In the genomic region with DNA sequence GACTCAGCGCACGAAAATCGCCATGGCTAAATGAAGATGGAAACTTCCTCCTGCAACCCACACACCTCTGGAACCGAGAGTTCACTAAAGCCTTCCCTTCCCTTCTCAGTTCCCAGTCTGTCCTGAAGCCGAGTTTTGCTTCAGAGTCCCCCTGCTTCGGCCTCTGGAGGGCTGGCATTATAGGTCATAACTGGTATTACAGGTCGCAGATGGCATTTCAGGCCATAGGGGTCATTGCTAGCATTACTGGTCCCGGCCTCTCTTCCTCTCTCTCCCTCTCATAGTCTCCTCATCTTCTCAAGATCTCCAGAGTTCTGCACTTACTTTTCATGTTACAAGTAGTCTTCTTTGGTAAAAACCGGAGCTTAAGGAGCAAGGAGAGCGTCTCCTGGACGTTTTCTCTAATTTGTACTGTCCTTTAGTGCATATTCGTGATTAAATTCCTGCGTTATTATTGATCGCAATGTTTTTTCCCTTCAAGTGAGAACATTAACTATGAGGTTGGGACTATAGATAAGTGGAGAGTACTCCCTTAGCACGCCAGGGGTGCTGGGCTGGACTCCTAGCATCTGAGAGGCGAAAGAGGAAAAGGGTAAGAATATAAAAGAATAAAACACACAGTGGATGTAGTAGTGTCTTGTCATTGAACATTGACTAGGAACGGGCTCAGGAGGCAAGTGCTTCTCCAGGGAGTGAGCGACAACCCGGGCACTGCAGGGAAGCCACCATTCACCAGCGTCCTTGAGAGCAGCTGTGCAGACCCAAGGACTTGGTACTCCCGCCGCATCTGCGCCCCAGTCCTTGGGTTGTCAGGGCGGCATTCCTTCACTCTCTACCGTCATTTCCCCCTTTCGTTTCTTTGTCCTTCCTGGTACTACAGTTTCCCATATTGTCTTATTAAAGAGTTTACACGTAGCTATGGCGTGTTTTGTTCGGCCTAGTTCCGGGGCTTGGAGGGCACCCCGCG, we compare ENCODE assay signal across 7 mouse cellular contexts. TPM values are rescaled to one million over a fixed set of nuclear protein-coding genes. Genes with fewer than 3 reads are reported as not detected.
DNase-seq lines count a peak whose midpoint lies in the region; ATAC-seq lines count a peak whose summit lies in the region.

No protein-coding gene starts in this region.

- ATAC-seq in lung, embryonic 15.5 days (ENCODE audit: borderline replicate concordance, extremely low read depth, low FRiP score, low TSS enrichment), result peak; percentile 43
- peak; percentile 62 for ATAC-seq in forebrain, embryonic 14.5 days
- peak; percentile 28 for ATAC-seq in megakaryocyte-erythroid progenitor cell, adult 5-6 weeks (replicated peaks; ENCODE audit: low FRiP score, low TSS enrichment, poor library complexity, severe bottlenecking)
- peak; percentile 15; the same call in 1 of the 2 replicates for ATAC-seq in stomach, embryonic 15.5 days (ENCODE audit: insufficient read depth, low FRiP score, low read depth)

- peak overlapping the region; percentile 85 for H3K9ac ChIP-seq in lung, embryonic 15.5 days
- peak overlapping the region; percentile 92 for H3K9ac ChIP-seq in forebrain, embryonic 14.5 days (ENCODE audit: low read length)
- peak overlapping the region; percentile 49; the same call in 1 of the 2 replicates for H3K9ac ChIP-seq in stomach, embryonic 15.5 days

- WGBS in lung, embryonic 15.5 days, result 19% methylated on average over 32 of the region's 32 CpGs
- WGBS in forebrain, embryonic 14.5 days, result 14% methylated on average over 32 of the region's 32 CpGs
- WGBS in stomach, embryonic 15.5 days, result 20% methylated on average over 32 of the region's 32 CpGs

- no peak for DNase-seq in lung, adult 18-20 months
- DNase-seq in adrenal gland, postnatal 10 days, result peak; percentile 63
- no peak for DNase-seq in forebrain, embryonic 14.5 days (ENCODE audit: low spot score)
- peak; percentile 61 for DNase-seq in kidney, postnatal 10 days

- H3K4me3 ChIP-seq in lung, embryonic 15.5 days, result peak overlapping the region; percentile 81
- H3K4me3 ChIP-seq in forebrain, embryonic 14.5 days (ENCODE audit: low read depth, low read length), result peak overlapping the region; percentile 80
- H3K4me3 ChIP-seq in stomach, embryonic 15.5 days (replicated peaks), result peak overlapping the region; percentile 69

- H3K4me1 ChIP-seq in lung, embryonic 15.5 days, result peaks cover 40% of the 10 kb centered on the region
- H3K4me1 ChIP-seq in forebrain, embryonic 14.5 days (ENCODE audit: control insufficient read depth, insufficient read depth, low read length), result peaks cover 14% of the 10 kb centered on the region; the same call in 1 of the 2 replicates
- H3K4me1 ChIP-seq in stomach, embryonic 15.5 days, result peaks cover 5% of the 10 kb centered on the region

- H3K27me3 ChIP-seq in lung, embryonic 15.5 days, result no peaks in the 10 kb centered on the region
- no peaks in the 10 kb centered on the region for H3K27me3 ChIP-seq in forebrain, embryonic 14.5 days (replicated peaks; ENCODE audit: control insufficient read depth, insufficient read depth, low read length)
- no peaks in the 10 kb centered on the region for H3K27me3 ChIP-seq in stomach, embryonic 15.5 days (replicated peaks)

- H3K4me2 ChIP-seq in lung, embryonic 15.5 days, result peak overlapping the region; percentile 79
- peak overlapping the region; percentile 74 for H3K4me2 ChIP-seq in forebrain, embryonic 14.5 days (ENCODE audit: low read length)
- H3K4me2 ChIP-seq in stomach, embryonic 15.5 days, result peak overlapping the region; percentile 73

- no peaks in the 10 kb centered on the region for H3K36me3 ChIP-seq in lung, embryonic 15.5 days
- no peaks in the 10 kb centered on the region for H3K36me3 ChIP-seq in forebrain, embryonic 14.5 days (ENCODE audit: control insufficient read depth, insufficient read depth, low read length)
- no peaks in the 10 kb centered on the region for H3K36me3 ChIP-seq in stomach, embryonic 15.5 days

- peak overlapping the region; percentile 90 for H3K27ac ChIP-seq in lung, embryonic 15.5 days
- H3K27ac ChIP-seq in forebrain, embryonic 14.5 days (ENCODE audit: low read depth, low read length), result peak overlapping the region; percentile 72
- peak overlapping the region; percentile 78 for H3K27ac ChIP-seq in stomach, embryonic 15.5 days

- no peaks in the 10 kb centered on the region for H3K9me3 ChIP-seq in lung, embryonic 15.5 days
- H3K9me3 ChIP-seq in forebrain, embryonic 14.5 days (replicated peaks; ENCODE audit: control insufficient read depth, low read length), result no peaks in the 10 kb centered on the region
- H3K9me3 ChIP-seq in stomach, embryonic 15.5 days, result no peaks in the 10 kb centered on the region

RNA-seq across cellular contexts. Expression of a gene that starts 0.8 kb away (rescaled TPM):
- polyA plus RNA-seq in lung, embryonic 15.5 days (2015; fragmentation: Nextera tagmentation; extraction: Ambion mirVana), result 39.5 and 44.0 TPM in 2 replicates
- 10 to 100 TPM; 54.4 to 72.8 TPM for total RNA-seq in adrenal gland, postnatal 10 days (2021)
- polyA plus RNA-seq in forebrain, embryonic 14.5 days (2014; fragmentation: Nextera tagmentation; extraction: Ambion mirVana), result 14.6 and 20.1 TPM in 2 replicates
- 11.5 and 18.0 TPM in 2 replicates for total RNA-seq in megakaryocyte-erythroid progenitor cell, adult 5-6 weeks (2014; fragmentation: Nextera tagmentation)
- 10.5 and 15.9 TPM in 2 replicates for total RNA-seq in megakaryocyte-erythroid progenitor cell, adult 5-6 weeks (2017)
- polyA plus RNA-seq in stomach, embryonic 15.5 days (2015; fragmentation: Nextera tagmentation; extraction: Ambion mirVana), result 37.8 and 43.3 TPM in 2 replicates

Comparison
In these comparisons a context has a peak if more than half of its experiments do, and no peak if none do; other contexts are left out.
1. DNase-seq: peak in adrenal gland, postnatal 10 days (single experiment) and kidney, postnatal 10 days (single experiment); none in lung, adult 18-20 months (0 of 2) and forebrain, embryonic 14.5 days (single experiment).
2. Peak in every context shown above with its lines, with median percentiles within 50 percentile points of each other: ATAC-seq, H3K27ac ChIP-seq, H3K4me2 ChIP-seq, H3K4me3 ChIP-seq and H3K9ac ChIP-seq.